Mouse (Mus musculus) heart, postnatal 14 days (tissue): ENCODE measurements around the gene Ppil6. TPM values are rescaled to one million over a fixed set of nuclear protein-coding genes. Genes with fewer than 3 reads are reported as not detected.

ENCODE experiments used
- DNase-seq, 2 experiments: peaks; one replicate each; pipeline ENCODE4 v3.0.0; 2021 to 2022
- intact Hi-C: fragments of 180-260 bp; cut with DNase I; formaldehyde crosslinking; loops from one replicate; pipeline ENCODE4 v1.15.1; 2025
- total RNA-seq, 2 experiments: library from RNA; stranded (reverse); gene quantifications; 2 replicates each; pipeline ENCODE4 v1.2.3; 2021

Ppil6 gene
- total RNA-seq, 2 experiments from 2014 or later = 1.6 to 3.0 TPM

GRCm38 (mm10) chr10:41476171-41477017, 13.8 kb upstream of the Ppil6 start, which contains the start of gene Mical1:
Gene Mical1, plus strand, starts transcription at chr10:41476314.
- peak; percentile 79 for DNase-seq
- intact Hi-C loops = no loop called here

GRCm38 (mm10) chr10:41477018-41477277, 13.3 kb upstream of the Ppil6 start:
- DNase-seq = peak in 1 of 2 experiments; percentile 29
- intact Hi-C loops = no loop called here

DNA sequence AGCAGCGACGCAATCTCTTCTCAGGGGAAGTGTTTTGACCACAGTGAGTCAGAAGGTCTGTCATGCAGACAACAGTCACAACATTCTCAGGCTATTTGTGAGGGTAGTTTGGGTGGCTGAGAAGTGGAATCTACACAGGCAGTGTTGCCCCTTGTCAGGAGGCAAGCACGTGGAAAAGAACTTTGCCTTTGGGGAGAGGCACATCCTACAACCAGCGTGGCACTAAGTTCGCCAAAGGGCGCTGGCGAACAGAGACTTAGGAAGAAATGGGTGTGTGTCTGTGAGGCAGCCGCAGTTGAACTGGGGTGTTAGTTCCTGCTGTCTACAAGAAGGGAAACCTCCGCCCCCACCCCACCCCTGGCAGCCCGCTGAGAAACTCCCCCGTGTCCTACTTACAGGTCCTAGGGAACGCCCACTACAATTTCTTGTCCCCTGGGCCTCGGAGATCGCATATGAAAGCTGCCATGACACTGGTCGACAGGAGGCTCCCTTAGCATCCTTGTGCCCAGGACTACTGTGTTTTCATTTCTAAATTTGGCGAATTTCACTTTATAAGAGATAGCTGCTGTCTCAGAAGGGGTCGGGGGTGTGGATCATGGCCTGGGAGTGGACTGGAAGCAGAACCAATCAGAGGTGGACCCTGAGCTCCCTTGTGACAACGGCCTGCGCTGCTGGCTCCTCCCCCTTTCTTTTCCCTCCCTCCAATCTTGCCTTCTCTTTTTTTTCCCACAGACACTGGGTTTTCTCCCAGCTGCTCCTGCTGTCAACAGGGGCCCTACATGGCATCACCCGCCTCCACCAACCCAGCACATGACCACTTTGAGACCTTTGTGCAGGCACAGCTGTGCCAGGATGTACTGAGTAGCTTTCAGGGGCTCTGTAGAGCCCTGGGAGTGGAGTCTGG, 12.7 kb upstream of the Ppil6 start:
- DNase-seq = peak; percentile 69 to 73
- intact Hi-C loops = no loop called here

- intact Hi-C loops = no loop called here
- no peak for DNase-seq
Measured at GRCm38 (mm10) chr10:41479961-41480360, 10.3 kb upstream of the Ppil6 start.

- intact Hi-C loops = no loop called here
- DNase-seq = no peak
Measured at GRCm38 (mm10) chr10:41480938-41481880, 9.0 kb upstream of the Ppil6 start.

DNA sequence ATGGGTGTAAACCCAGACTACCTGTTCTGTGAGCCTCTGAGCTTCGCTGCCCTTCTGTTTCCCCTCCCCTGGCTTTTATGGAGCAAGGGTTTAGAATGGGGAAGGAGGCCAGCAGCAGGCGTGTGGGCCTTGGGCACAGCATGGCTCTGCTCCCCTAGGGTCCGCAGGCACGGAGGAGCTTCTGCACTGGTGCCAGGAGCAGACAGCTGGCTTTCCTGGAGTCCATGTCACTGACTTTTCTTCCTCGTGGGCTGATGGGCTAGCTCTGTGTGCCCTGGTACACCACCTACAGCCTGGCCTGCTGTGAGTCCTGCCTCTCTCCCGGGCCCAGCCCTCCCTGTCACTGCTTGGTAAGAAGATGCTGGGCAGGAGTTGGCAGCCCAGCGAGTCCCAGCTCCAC, 7.8 kb upstream of the Ppil6 start:
- DNase-seq = no peak
- intact Hi-C loops = no loop called here

- intact Hi-C loops = no loop called here
- no peak for DNase-seq
Measured at GRCm38 (mm10) chr10:41485778-41486177, 4.5 kb upstream of the Ppil6 start.

- intact Hi-C loops = no loop called here
- DNase-seq = no peak
Measured at GRCm38 (mm10) chr10:41486506-41487170, 3.6 kb upstream of the Ppil6 start.

DNA sequence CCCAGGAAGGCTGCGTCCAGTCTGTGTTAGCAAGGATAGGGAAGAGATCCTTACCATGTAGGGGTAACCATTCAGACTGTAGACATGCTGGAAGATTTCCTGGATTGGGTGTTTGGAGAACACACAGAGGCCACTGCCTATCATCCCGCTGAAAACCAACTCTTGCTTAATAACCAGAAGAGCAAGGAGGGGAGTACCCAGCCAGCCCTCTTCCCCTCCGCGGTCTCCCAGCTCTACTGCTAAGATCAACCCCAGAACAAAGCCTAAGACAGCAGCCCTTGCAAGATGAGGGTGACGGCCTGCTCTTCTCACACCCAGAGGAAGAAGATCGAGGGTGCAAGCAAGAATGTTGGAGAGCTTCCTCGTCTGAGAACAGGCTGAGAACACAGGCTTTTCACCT, 1.4 kb upstream of the Ppil6 start:
- intact Hi-C loops = no loop called here

DNA sequence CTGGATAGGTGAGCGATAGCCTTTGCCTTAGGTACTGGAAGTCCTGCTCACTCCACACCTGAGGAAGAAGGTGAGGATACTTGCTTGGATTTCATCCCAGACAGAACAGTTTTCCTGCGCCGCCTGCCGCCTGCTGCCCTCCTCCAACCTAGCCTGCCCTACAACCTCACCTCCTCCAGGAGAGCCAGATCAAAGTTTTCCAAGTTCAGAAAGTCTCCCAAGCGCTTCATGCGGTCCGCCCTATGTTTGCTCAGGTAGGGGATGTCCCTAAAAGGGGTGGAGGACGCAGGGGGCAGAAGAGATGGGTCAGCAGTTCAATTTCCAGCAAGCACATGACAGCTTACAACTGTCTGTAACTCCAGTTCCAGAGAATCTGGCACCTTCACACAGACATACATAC, 945 bp upstream of the Ppil6 start:
- DNase-seq = no peak

More for the DNA sequence above, 1.4 kb upstream of the Ppil6 start:
- DNase-seq = no peak

GRCm38 (mm10) chr10:41490518-41490873, 257 bp downstream of the Ppil6 start:
- DNase-seq = no peak
- intact Hi-C loops = no loop called here

More for the DNA sequence above, 945 bp upstream of the Ppil6 start:
- intact Hi-C loops = no loop called here

GRCm38 (mm10) chr10:41491111-41491510, 872 bp downstream of the Ppil6 start:
- intact Hi-C loops = no loop called here
- no peak for DNase-seq

DNA sequence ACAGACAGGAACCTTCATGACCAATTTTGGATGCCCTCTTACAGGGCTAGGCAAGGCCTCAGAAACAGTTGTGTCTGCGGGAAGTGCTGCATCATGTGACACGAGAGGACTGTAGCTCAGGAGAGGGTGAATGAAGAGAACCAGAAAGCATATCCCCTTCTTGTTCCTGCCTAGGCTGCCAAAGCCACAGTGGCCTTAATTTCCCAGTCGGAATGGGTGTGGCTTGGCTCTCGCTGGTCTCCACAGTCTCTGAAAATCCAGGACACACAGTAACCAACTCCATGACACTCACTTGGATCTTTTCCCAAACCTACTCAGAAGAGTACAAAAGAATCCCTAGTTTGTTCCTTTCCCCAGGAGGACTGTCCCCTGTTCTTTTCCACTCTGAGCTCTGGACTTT, 10.7 kb downstream of the Ppil6 start:
- DNase-seq = peak; percentile 49 to 61
- intact Hi-C loops = loop anchor here (10.0 kb wide), 1 partner anchor 46 kb away; the partner anchor contains the start of gene Zbtb24

DNA sequence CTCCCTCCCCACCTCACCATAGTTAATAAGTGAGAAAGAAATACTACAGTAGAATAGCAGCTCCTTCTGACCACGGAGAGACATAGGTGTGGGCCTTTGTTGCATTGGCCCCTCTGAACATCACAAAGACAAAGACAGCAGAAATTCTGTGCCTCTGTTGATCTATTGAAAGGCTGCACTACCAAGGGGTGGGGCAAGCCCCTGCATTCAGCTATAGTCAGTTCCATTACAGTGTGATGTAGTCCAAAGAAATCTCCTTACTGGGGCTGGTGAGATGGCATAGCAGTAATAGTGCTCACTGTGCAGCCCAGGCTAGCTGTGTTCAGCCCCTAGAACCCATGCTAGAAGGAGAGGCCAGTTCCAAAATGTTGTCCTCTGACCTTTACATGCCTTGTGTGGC, 14.8 kb downstream of the Ppil6 start:
- intact Hi-C loops = loop anchor here (5.0 to 10.0 kb wide), 3 partner anchors 50 to 498 kb away; partner anchors contain the start of genes Ak9, Fig4 and Zbtb24
- no peak for DNase-seq

GRCm38 (mm10) chr10:41505446-41505845, 15.2 kb downstream of the Ppil6 start:
- DNase-seq = peak; percentile 63 to 80
- intact Hi-C loops = loop anchor here (5.0 to 10.0 kb wide), 3 partner anchors 51 to 498 kb away; partner anchors contain the start of genes Ak9, Fig4 and Zbtb24

GRCm38 (mm10) chr10:41509160-41509559, 18.9 kb downstream of the Ppil6 start:
- peak in 1 of 2 experiments; percentile 48 for DNase-seq
- intact Hi-C loops = loop anchor here (5.0 to 10.0 kb wide), 3 partner anchors 54 to 502 kb away; partner anchors contain the start of genes Ak9, Fig4 and Zbtb24

DNA sequence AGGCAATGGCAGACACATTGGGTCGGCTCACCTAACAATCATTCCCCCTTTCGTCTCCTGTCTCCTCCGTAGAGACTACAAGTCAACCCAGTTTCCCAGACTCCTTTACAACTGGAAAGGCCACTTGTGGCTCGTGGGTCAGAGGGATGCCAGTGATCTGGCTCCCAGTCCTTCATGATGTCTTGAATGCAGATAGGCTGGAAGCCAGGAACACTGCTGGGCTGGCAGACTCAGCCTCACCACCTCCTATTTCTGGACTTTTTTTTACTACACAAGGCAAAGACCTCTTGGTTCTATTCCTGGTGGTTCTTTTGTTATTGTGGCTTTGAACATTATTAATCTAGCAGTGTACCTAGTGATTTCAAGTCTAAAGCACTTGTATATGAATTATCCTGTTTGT, 24.1 kb downstream of the Ppil6 start:
- DNase-seq = no peak
- intact Hi-C loops = loop anchor here (10.0 kb wide), 2 partner anchors 470 to 780 kb away; no protein-coding TSS in a partner anchor

DNA sequence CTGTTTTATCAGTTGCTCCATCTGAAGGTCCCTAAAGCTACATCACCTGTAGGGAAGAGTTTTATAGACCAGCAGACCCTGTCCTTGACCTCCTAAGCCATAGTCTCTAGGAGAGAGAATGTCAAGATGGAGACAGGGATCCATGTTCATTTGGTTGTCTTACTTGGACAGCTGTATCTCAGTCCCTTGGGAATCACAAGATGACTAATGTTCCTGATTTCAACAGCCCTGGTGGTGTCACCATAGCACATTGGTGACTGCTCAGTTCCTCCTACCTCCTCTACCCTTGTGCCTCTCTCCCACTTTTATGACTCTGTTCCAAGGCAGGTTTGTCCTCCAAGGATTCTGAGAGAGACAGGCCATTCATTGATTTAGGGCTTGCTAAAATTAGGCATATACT, 24.7 kb downstream of the Ppil6 start:
- DNase-seq = no peak
- intact Hi-C loops = loop anchor here (10.0 kb wide), 2 partner anchors 470 to 780 kb away; no protein-coding TSS in a partner anchor

- peak; percentile 67 to 74 for DNase-seq
- intact Hi-C loops = loop anchor here (1.0 to 10.0 kb wide), 3 partner anchors 166 to 776 kb away; no protein-coding TSS in a partner anchor
Measured at GRCm38 (mm10) chr10:41518508-41518980, 28.3 kb downstream of the Ppil6 start.
